Comparison of ENCODE assay signal across 18 mouse cellular contexts in genomic region chr9:83100786-83101185, GRCm38 (mm10). TPM values are rescaled to one million over a fixed set of nuclear protein-coding genes. Genes with fewer than 3 reads are reported as not detected.
DNase-seq lines count a peak whose midpoint lies in the region.
"Had no signal": no experiment of that assay in that cellular context is flagged by ENCODE, and none has a peak within 500 bp of the region (broad histone marks: within the 10 kb centered on the region; RNA-seq: fewer than 3 reads in every experiment).

No protein-coding gene starts in this region.

- 82% methylated on average over 3 of the region's 3 CpGs for WGBS in heart, embryonic 10.5 days

- H3K27me3 ChIP-seq in heart, embryonic 10.5 days (ENCODE audit: insufficient read depth, poor library complexity, severe bottlenecking) = no peaks in the 10 kb centered on the region
- H3K27me3 ChIP-seq: CH12.LX, Patski had no signal

- no peaks in the 10 kb centered on the region for H3K36me3 ChIP-seq in heart, embryonic 10.5 days
- H3K36me3 ChIP-seq: G1E had no signal

- H3K9me3 ChIP-seq in heart, embryonic 10.5 days = no peaks in the 10 kb centered on the region
- H3K9me3 ChIP-seq: G1E had no signal

- no peak overlapping the region for H3K27ac ChIP-seq in heart, embryonic 10.5 days

- H3K4me3 ChIP-seq in heart, embryonic 10.5 days = no peak overlapping the region

- no peaks in the 10 kb centered on the region for H3K4me1 ChIP-seq in heart, embryonic 10.5 days

- DNase-seq in heart, adult 11 months = peak; percentile 57
- no peak for DNase-seq in heart, adult 8-10 months (ENCODE audit: low spot score)
- peak; percentile 61 for DNase-seq in heart, embryonic 10.5 days (ENCODE audit: low spot score)
- DNase-seq in heart, adult 9 months (ENCODE audit: low spot score in 2 of 2) = no peak
- DNase-seq: adrenal gland, adult 2 months; adrenal gland, adult 8-10 months; adrenal gland, postnatal 10 days; adrenal gland, postnatal 14 days; adrenal gland, postnatal 25 days; adrenal gland, postnatal 36 days; B cell, adult 2 months; cerebellum, adult 11 months; cerebellum, adult 11-12 months; cerebellum, adult 18-20 months had no signal

RNA-seq across cellular contexts. Expression of gene Hmgn3, which starts 45.7 kb away (rescaled TPM):
- 1 to 10 TPM; 5.1 to 9.5 (median 7.0) TPM for total RNA-seq in heart, adult 8-10 months (2022)
- 80.3 and 96.4 TPM in 2 replicates for polyA plus RNA-seq in heart, embryonic 10.5 days (2016; fragmentation: Nextera tagmentation; extraction: Ambion mirVana)
- total RNA-seq: MEL had no signal
- polyA plus RNA-seq: G1E had no signal

Comparison
In these comparisons a context has a peak if more than half of its experiments do, and no peak if none do; other contexts are left out.
1. DNase-seq: peak in heart, adult 11 months (single experiment) and heart, embryonic 10.5 days (single experiment); none in heart, adult 8-10 months (single experiment) and heart, adult 9 months (0 of 2).